Mouse (Mus musculus) embryonic facial prominence, embryonic 10.5 days (tissue): ENCODE results near the gene Rpl4. TPM values are rescaled to one million over a fixed set of nuclear protein-coding genes. Genes with fewer than 3 reads are reported as not detected.

Experiments
- DNase-seq: peaks from one replicate; pipeline ENCODE4 v3.0.0-alpha.2; 2017; ENCODE audit warnings: low spot score
- H3K27ac ChIP-seq: fragments of 300-500 bp; sonication (generic); replicated peaks from 2 replicates; pipeline ENCODE4 v1.5.1; 2016; ENCODE audit warnings: mild to moderate bottlenecking
- H3K27me3 ChIP-seq: fragments of 300-500 bp; sonication (generic); replicated peaks from 2 replicates; pipeline ENCODE4 v1.6.1; 2016; ENCODE audit warnings: low read depth, mild to moderate bottlenecking; ENCODE audit not compliant: poor library complexity, severe bottlenecking
- H3K36me3 ChIP-seq: fragments of 300-500 bp; sonication (generic); replicated peaks from 2 replicates; pipeline ENCODE4 v1.6.1; 2016; ENCODE audit warnings: mild to moderate bottlenecking, moderate library complexity
- H3K4me1 ChIP-seq: fragments of 300-500 bp; sonication (generic); 2 replicates; pipeline ENCODE4 v1.6.1; 2016
- H3K4me3 ChIP-seq: fragments of 300-500 bp; sonication (generic); 2 replicates; pipeline ENCODE4 v1.5.1; 2016; ENCODE audit warnings: mild to moderate bottlenecking, moderate library complexity
- H3K9me3 ChIP-seq: fragments of 300-500 bp; sonication (generic); 2 replicates; pipeline ENCODE4 v1.6.1; 2016; ENCODE audit warnings: mild to moderate bottlenecking
- WGBS: fragments of 180-500 bp; shearing (Covaris S2); methylation state at CpG from one replicate; pipeline ENCODE4 v1.1.7; 2016; 5-methylcytosine and 5-hydroxymethylcytosine counted together
- microRNA-seq: library from miRNA; unstranded; fragments of <30 nt; microRNA quantifications from one replicate; pipeline ENCODE4, GENCODE M21; 2017
- polyA plus RNA-seq: library from polyadenylated mRNA; unstranded; fragments of >200 nt; fragmentation: Nextera tagmentation; extraction: Ambion mirVana; gene quantifications from 2 replicates; pipeline ENCODE4 v1.2.1, GENCODE M21; 2016

The Rpl4 gene
- polyA plus RNA-seq, 1 experiment from 2014 or later: 1,235 TPM

GRCm38 (mm10) chr9:64225805-64226204, 52.6 kb downstream of the Rpl4 start:
- Histone ChIP-seq H3K27me3 (no peaks in the 10 kb centered on the region), H3K27ac (no peak overlapping the region), H3K4me3 (no peak overlapping the region), H3K36me3 (peaks cover 5% of the 10 kb centered on the region), H3K9me3 (no peaks in the 10 kb centered on the region), H3K4me1 (peaks cover 26% of the 10 kb centered on the region)
- DNase-seq: no peak

DNA sequence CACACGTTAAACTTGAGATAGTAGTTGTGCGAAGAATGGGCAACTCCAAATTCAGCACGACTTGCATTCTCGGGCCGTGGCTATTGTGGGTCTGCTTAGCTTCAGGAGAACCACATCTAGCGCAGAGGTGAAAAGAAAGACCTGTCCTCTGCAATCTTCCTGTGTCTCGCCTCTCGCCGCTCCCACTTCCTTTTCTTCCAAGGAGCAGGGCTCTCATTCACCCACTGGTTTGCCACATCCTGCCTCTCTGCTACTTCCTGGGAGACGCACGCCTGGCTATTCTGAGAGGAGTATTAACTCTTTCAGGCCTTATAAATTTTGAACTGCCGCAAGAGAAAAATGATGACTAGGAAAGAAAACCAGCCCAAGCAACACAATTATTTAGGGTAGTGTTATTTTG, 54.6 kb downstream of the Rpl4 start:
- Histone ChIP-seq H3K27me3 (no peaks in the 10 kb centered on the region), H3K4me3 (no peak overlapping the region), H3K36me3 (peaks cover 5% of the 10 kb centered on the region), H3K4me1 (peaks cover 37% of the 10 kb centered on the region), H3K27ac (no peak overlapping the region), H3K9me3 (no peaks in the 10 kb centered on the region)
- WGBS: 85% methylated on average over 12 of the region's 12 CpGs
- no peak for DNase-seq

Small RNAs within 50 kb of the gene (microRNA-seq; reads per million reads assigned to microRNA genes)
- not detected for gene Gm24106

Other genes with a start within 250 kb of the Rpl4 start
- 7.2 and 7.3 TPM in 2 replicates for gene Smad6, start 151.3 kb upstream of the Rpl4 start, polyA plus RNA-seq
- 0.11 TPM in 1 of 2 replicates, not detected in the other for gene Lctl, start 56.2 kb upstream of the Rpl4 start, polyA plus RNA-seq
- 43.7 and 46.1 TPM in 2 replicates for gene Zwilch, start 271 bp upstream of the Rpl4 start, polyA plus RNA-seq
- 29.0 and 31.8 TPM in 2 replicates for gene Snapc5, start 5.9 kb downstream of the Rpl4 start, polyA plus RNA-seq
- 3.9 and 4.4 TPM in 2 replicates for gene Uchl4, start 61.8 kb downstream of the Rpl4 start, polyA plus RNA-seq
- 82.6 and 89.3 TPM in 2 replicates for gene Map2k1, start 80.3 kb downstream of the Rpl4 start, polyA plus RNA-seq
- 269 and 272 TPM in 2 replicates for gene Tipin, start 108.2 kb downstream of the Rpl4 start, polyA plus RNA-seq
- 20.0 and 23.1 TPM in 2 replicates for gene Dis3l, start 167.9 kb downstream of the Rpl4 start, polyA plus RNA-seq
- 0.96 and 1.6 TPM in 2 replicates for gene Megf11, start 212.3 kb downstream of the Rpl4 start, polyA plus RNA-seq